Mouse (Mus musculus) midbrain, embryonic 11.5 days (tissue): Measurements from ENCODE around the gene Unc5c. TPM values are rescaled to one million over a fixed set of nuclear protein-coding genes. Genes with fewer than 3 reads are reported as not detected.
A peak's percentile ranks its signal among the peaks of the same experiment; 100 is the strongest.

Source experiments
- ATAC-seq: fragments of 200-750 bp; cut with Nextera tagmentation; 2 replicates; pipeline ENCODE4 v1.8.0; 2017; ENCODE audit warnings: moderate TSS enrichment, moderate library complexity; ENCODE audit not compliant: low FRiP score
- DNase-seq: peaks from one replicate; pipeline ENCODE4 v3.0.0; 2015; ENCODE audit warnings: low spot score; ENCODE audit errors: missing footprints
- H3K27ac ChIP-seq: fragments of 300-500 bp; sonication (generic); 2 replicates; pipeline ENCODE4 v1.5.1; 2014; ENCODE audit warnings: low read depth, low read length
- H3K27me3 ChIP-seq: fragments of 300-500 bp; sonication (generic); 2 replicates; pipeline ENCODE4 v1.6.1; 2014; ENCODE audit warnings: mild to moderate bottlenecking, low read length, moderate library complexity, mixed read lengths; ENCODE audit not compliant: control insufficient read depth, insufficient read depth
- H3K36me3 ChIP-seq: fragments of 300-500 bp; sonication (generic); 2 replicates; pipeline ENCODE4 v1.6.1; 2014; ENCODE audit warnings: mild to moderate bottlenecking, low read length, moderate library complexity, mixed read lengths; ENCODE audit not compliant: control insufficient read depth, insufficient read depth
- H3K4me1 ChIP-seq: fragments of 300-500 bp; sonication (generic); 2 replicates; pipeline ENCODE4 v1.6.1; 2014; ENCODE audit warnings: low read length; ENCODE audit not compliant: control insufficient read depth, insufficient read depth
- H3K4me2 ChIP-seq: fragments of 300-500 bp; sonication (generic); 2 replicates; pipeline ENCODE4 v1.6.1; 2014; ENCODE audit warnings: mild to moderate bottlenecking, moderate library complexity
- H3K4me3 ChIP-seq: fragments of 300-500 bp; sonication (generic); 2 replicates; pipeline ENCODE4 v1.5.1; 2014; ENCODE audit warnings: low read depth, low read length
- H3K9ac ChIP-seq: fragments of 300-500 bp; sonication (generic); 2 replicates; pipeline ENCODE4 v1.6.1; 2014; ENCODE audit warnings: low read length
- H3K9me3 ChIP-seq: fragments of 300-500 bp; sonication (generic); 2 replicates; pipeline ENCODE4 v1.6.1; 2016; ENCODE audit warnings: low read length; ENCODE audit not compliant: control insufficient read depth
- WGBS: fragments of 180-500 bp; shearing (Covaris S2); extraction: QIAGEN DNeasy Blood & Tissue Kit; methylation state at CpG from one replicate; pipeline ENCODE4 v1.1.7; 2014; 5-methylcytosine and 5-hydroxymethylcytosine counted together
- polyA plus RNA-seq: library from polyadenylated mRNA; unstranded; fragments of >200 nt; fragmentation: Nextera tagmentation; extraction: Ambion mirVana; gene quantifications from 2 replicates; pipeline ENCODE4 v1.2.1, GENCODE M21; 2014

Gene Unc5c
- polyA plus RNA-seq, 1 experiment from 2014 or later = 8.2 TPM

GRCm38 (mm10) chr3:141538120-141538519 is 73.1 kb downstream of the Unc5c start:
- Histone ChIP-seq H3K9me3 (no peaks in the 10 kb centered on the region), H3K27me3 (no peaks in the 10 kb centered on the region), H3K27ac (no peak overlapping the region), H3K4me2 (no peak overlapping the region), H3K36me3 (no peaks in the 10 kb centered on the region), H3K4me3 (no peak overlapping the region), H3K4me1 (no peaks in the 10 kb centered on the region), H3K9ac (no peak overlapping the region)
- 86% methylated on average over 1 of the region's 1 CpGs for WGBS
- no peak for DNase-seq
- no peak for ATAC-seq

- H3K9ac ChIP-seq = no peak overlapping the region
- WGBS = 93% methylated on average over 7 of the region's 7 CpGs
- no peaks in the 10 kb centered on the region for H3K36me3 ChIP-seq
- H3K4me2 ChIP-seq = no peak overlapping the region
- H3K4me3 ChIP-seq = no peak overlapping the region
- no peaks in the 10 kb centered on the region for H3K27me3 ChIP-seq
- H3K27ac ChIP-seq = no peak overlapping the region
- H3K9me3 ChIP-seq = no peaks in the 10 kb centered on the region
- ATAC-seq (no peak), DNase-seq (no peak)
- no peaks in the 10 kb centered on the region for H3K4me1 ChIP-seq
Measured at GRCm38 (mm10) chr3:141540749-141541148, 75.7 kb downstream of the Unc5c start.

- H3K4me1 ChIP-seq = peaks cover 3% of the 10 kb centered on the region; the same call in 1 of the 2 replicates
- ATAC-seq (no peak), DNase-seq (no peak)
- H3K36me3 ChIP-seq = no peaks in the 10 kb centered on the region
- H3K9ac ChIP-seq = no peak overlapping the region
- no peak overlapping the region for H3K27ac ChIP-seq
- H3K4me2 ChIP-seq = no peak overlapping the region
- WGBS = 58% methylated on average over 5 of the region's 5 CpGs
- H3K4me3 ChIP-seq = no peak overlapping the region
- H3K9me3 ChIP-seq = no peaks in the 10 kb centered on the region
- no peaks in the 10 kb centered on the region for H3K27me3 ChIP-seq
Measured at GRCm38 (mm10) chr3:141547341-141547814, 82.4 kb downstream of the Unc5c start.

DNA sequence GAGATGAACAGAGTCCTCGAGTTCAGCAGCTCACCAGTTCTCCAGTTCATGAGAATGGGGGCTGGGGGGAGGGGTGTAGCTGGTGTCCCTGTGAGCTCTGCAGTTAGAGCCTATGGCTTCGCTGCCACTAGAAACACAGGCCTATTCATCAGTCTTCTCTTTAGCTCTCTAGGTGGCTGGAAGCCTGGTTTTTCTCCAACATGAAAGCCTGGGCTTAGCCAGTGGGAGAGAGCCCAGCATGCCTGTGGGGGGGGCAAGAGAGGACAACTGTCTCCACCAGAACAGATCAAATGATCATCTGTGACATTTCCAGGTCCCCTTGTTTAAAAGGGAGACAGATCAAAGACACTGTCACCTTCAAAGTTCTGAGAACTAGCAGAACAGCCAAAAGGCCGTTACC is 84.6 kb downstream of the Unc5c start:
- ATAC-seq (peak; percentile 61; the same call in 1 of the 2 replicates), DNase-seq (no peak)
- WGBS = 18% methylated on average over 3 of the region's 3 CpGs

GRCm38 (mm10) chr3:141552960-141553359 is 87.9 kb downstream of the Unc5c start:
- Histone ChIP-seq H3K36me3 (no peaks in the 10 kb centered on the region), H3K4me1 (peaks cover 3% of the 10 kb centered on the region; the same call in 1 of the 2 replicates), H3K27me3 (no peaks in the 10 kb centered on the region), H3K27ac (no peak overlapping the region), H3K4me3 (no peak overlapping the region), H3K9ac (no peak overlapping the region), H3K9me3 (no peaks in the 10 kb centered on the region), H3K4me2 (no peak overlapping the region)
- no peak for DNase-seq
- no peak for ATAC-seq
- 83% methylated on average over 1 of the region's 1 CpGs for WGBS

More for the DNA sequence above, 84.6 kb downstream of the Unc5c start:
- Histone ChIP-seq H3K4me3 (no peak overlapping the region), H3K27ac (no peak overlapping the region), H3K4me2 (no peak overlapping the region), H3K9me3 (no peaks in the 10 kb centered on the region), H3K4me1 (peaks cover 3% of the 10 kb centered on the region; the same call in 1 of the 2 replicates), H3K36me3 (no peaks in the 10 kb centered on the region), H3K27me3 (no peaks in the 10 kb centered on the region), H3K9ac (no peak overlapping the region)

DNA sequence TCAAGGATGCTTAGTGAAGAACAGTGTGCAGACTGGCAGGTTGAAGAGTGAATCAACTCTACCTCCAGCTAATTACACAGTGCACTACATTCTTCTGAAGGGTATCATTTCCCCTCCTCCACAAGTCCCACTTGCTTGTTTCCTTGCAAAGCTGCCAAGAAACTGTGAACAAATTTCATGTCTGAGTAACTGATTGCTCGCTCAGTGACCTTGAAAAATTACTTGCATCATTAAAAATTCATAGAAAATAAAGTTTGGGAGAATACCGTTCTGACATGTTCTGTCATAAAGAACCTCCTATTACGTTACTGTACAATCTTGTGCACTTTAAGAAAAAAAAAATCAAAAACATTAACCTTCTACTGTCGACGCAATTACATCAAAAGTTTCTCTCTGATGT is 92.1 kb downstream of the Unc5c start:
- no peak overlapping the region for H3K4me2 ChIP-seq
- no peaks in the 10 kb centered on the region for H3K36me3 ChIP-seq
- DNase-seq (no peak), ATAC-seq (no peak)
- H3K4me1 ChIP-seq = peaks cover 3% of the 10 kb centered on the region; the same call in 1 of the 2 replicates
- H3K27ac ChIP-seq = no peak overlapping the region
- 90% methylated on average over 5 of the region's 5 CpGs for whole genome bisulfite sequencing
- no peaks in the 10 kb centered on the region for H3K27me3 ChIP-seq
- H3K9ac ChIP-seq = no peak overlapping the region
- no peak overlapping the region for H3K4me3 ChIP-seq
- H3K9me3 ChIP-seq = no peaks in the 10 kb centered on the region

- Histone ChIP-seq H3K4me1 (no peaks in the 10 kb centered on the region; the same call in 1 of the 2 replicates), H3K4me2 (no peak overlapping the region), H3K27ac (no peak overlapping the region), H3K9me3 (no peaks in the 10 kb centered on the region), H3K9ac (no peak overlapping the region), H3K27me3 (peaks cover 56% of the 10 kb centered on the region), H3K4me3 (no peak overlapping the region), H3K36me3 (no peaks in the 10 kb centered on the region)
- DNase-seq (no peak), ATAC-seq (no peak)
- WGBS = 69% methylated on average over 6 of the region's 6 CpGs
Measured at GRCm38 (mm10) chr3:141575076-141575688, 110.2 kb downstream of the Unc5c start.

GRCm38 (mm10) chr3:141577382-141577781 is 112.4 kb downstream of the Unc5c start:
- ATAC-seq = no peak
- no peak overlapping the region for H3K4me3 ChIP-seq
- no peak overlapping the region for H3K4me2 ChIP-seq
- peaks cover 14% of the 10 kb centered on the region for H3K4me1 ChIP-seq
- H3K36me3 ChIP-seq = no peaks in the 10 kb centered on the region
- DNase-seq = no peak
- no peaks in the 10 kb centered on the region for H3K9me3 ChIP-seq
- WGBS = 52% methylated on average over 2 of the region's 2 CpGs
- H3K27me3 ChIP-seq = peaks cover 45% of the 10 kb centered on the region
- no peak overlapping the region for H3K9ac ChIP-seq
- H3K27ac ChIP-seq = no peak overlapping the region

DNA sequence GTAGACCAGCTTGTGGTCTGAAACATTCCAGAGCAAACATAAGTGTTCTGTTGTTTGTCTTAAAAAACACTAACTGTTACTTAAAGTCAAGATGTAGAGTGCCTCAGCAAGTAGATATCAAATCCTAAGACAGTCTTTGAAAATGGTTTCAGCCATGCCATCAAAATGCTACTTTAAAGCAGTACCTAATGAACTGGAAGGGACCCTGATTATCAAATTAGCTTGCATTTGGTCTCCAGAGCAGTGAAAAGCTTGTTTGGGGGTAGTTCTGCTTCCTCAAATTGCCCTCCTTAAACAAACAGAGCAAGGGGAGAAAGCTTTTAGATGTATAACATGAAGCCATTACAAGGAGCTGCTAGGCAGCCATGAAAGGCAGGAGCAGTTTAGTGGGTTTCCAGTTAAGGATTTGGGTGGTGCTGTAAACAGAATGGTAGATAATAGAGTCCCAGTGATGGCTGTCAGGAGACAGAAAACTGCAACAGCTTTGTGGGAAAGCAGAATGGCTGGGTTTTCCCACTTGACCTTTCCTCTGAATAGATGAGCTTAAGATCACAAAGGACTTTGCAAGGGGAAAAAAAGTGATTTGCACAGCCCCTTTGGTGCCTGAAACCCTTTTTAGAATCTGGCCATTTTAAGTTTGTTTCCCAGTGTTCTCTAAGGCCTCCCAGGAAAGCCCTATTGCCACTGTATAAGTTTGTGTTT is 116.3 kb downstream of the Unc5c start:
- peaks cover 44% of the 10 kb centered on the region for H3K27me3 ChIP-seq
- no peak overlapping the region for H3K4me2 ChIP-seq
- no peak overlapping the region for H3K27ac ChIP-seq
- ATAC-seq (peak; percentile 92), DNase-seq (peak; percentile 93)
- no peaks in the 10 kb centered on the region for H3K36me3 ChIP-seq
- no peaks in the 10 kb centered on the region for H3K9me3 ChIP-seq
- H3K9ac ChIP-seq = no peak overlapping the region
- H3K4me1 ChIP-seq = peaks cover 14% of the 10 kb centered on the region
- H3K4me3 ChIP-seq = no peak overlapping the region
